Mouse (Mus musculus): ENCODE results near the gene Il17re.

GRCm38 (mm10) chr6:113416416-113416815 lies 41.9 kb upstream of the Il17re start:
- TF ChIP-seq USF1 (IDR thresholded peaks at IDR 0.05; ENCODE audit: low read depth) = no peak
- TF ChIP-seq CTCF (IDR thresholded peaks at IDR 0.05; ENCODE audit: control insufficient read depth, insufficient read depth, insufficient read length) = no peak
